Mouse (Mus musculus) cerebellum, adult 9-10 months (tissue): Measurements from ENCODE around the gene Ptger4.
"Not testable (repeated sequence)": the region's sequence is repeated elsewhere in the genome, so short reads cannot be mapped to it uniquely, and the experiment has no call there.

ENCODE experiments used
- DNase-seq: peaks from one replicate; pipeline ENCODE4 v3.0.0; 2022

The Ptger4 gene

DNA sequence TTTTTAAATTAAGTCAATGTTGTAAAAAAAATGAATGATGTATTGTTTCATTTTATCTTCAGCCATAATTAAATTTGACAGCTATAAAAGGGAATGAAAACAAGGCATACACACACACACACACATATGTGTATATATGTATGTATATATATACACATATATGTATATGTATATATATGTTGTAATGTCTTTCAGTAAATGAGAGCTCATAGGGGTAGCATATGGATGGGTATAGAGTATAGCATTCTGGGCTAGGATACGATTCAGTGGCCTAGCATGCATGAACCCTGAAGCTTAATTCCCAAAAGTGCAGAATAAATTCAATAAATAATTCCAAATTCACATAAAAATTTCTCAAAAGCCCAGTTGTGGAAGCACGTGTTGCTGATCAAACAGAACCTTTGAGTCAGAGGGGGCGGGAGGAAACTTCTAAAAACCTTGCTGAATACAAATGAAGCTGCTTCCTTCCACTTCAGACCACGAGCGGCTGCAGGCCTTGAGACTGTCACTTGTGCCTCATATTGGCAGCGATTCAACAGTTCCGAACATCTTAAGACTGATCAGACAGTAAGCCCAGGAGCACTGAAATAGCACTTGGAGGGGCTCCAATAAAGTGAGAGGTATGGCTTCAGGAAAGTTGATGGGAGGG is 6.9 kb downstream of the Ptger4 start:
- DNase-seq: no peak

GRCm38 (mm10) chr15:5236538-5236937 is 7.4 kb downstream of the Ptger4 start:
- DNase-seq: peak; percentile 48

GRCm38 (mm10) chr15:5235527-5235926 is 8.5 kb downstream of the Ptger4 start:
- no peak for DNase-seq

DNA sequence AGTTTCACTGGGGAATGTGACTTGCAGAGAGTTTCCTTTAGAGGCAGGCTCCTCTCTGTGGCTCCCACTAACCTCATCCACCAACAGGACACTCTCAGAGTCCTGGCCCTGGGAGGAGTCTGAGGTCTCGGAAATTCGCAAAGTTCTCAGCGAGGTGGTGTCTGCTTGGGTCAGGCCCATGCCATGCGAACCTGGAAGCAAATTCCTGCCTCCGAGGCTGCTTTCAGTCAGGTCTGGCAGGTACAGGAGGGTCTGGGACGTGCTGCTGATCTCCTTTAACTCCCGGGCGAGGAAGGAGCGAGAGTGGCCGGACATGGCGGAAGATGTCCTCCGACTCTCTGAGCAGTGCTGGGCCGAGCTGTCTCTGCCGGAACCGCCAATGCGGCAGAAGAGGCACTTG is 9.3 kb downstream of the Ptger4 start:
- DNase-seq: no peak

- not testable (repeated sequence) for DNase-seq
Observed at GRCm38 (mm10) chr15:5230746-5231145, 13.2 kb downstream of the Ptger4 start.

DNA sequence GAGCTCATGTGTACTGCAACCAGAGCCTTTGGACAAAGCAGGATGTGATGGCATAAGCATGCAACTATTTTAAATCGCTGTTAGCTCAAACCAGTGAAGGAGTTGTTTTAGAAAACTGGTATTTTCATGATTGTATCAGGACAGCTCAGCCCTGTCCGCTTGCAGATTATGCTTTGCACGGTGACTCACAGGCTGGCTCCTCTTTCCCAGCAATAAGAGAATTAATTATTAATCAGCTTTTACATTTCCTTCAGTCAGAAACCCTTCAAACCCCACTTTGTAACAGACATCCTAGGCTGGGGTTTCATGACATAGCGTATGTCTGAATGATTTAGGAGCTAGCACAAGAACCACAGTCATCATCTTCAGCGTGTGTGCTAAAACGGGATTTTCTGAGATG is 23.5 kb downstream of the Ptger4 start:
- DNase-seq: no peak

DNA sequence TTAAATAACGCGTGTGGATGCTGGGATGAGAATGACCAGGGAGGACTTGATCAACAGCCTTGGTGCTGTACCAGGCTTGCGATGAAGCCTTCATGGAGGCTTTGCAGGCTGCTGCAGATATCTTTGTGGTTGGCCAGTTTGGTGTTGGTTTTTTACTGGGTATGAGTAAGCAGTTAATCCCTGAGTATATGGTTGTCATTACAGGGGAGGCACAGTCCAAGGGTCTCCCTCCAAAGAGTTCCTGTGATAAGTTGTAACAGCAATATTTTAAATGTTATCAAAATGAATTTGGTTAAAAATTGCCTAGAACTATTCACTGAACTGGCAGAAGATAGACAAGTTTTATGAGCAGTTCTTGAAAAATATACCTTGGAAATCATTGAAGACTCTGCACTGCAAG is 34.9 kb downstream of the Ptger4 start:
- no peak for DNase-seq

- DNase-seq: no peak
Observed at GRCm38 (mm10) chr15:5205222-5205621, 38.8 kb downstream of the Ptger4 start.

DNA sequence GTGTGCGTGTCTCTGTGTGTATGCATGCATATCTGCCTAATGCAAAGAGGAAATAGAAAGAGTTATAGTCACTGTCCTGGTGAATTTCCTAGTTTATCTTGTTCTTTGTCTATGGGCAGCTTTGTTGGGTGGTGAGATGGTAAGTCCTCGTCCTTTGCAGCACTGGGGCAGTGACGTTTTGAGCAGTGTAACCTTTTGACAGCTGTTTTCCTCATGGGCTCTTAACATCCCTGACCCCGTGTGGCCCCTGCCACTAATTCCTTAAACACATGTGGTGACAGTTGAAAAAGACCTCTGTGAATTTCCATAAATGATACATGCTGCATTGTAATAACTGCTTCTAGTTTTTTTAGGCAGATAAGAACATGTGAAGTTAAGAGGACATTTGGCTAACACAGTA is 47.3 kb downstream of the Ptger4 start:
- no peak for DNase-seq

- no peak for DNase-seq
Observed at GRCm38 (mm10) chr15:5195987-5196514, 47.9 kb downstream of the Ptger4 start.

DNA sequence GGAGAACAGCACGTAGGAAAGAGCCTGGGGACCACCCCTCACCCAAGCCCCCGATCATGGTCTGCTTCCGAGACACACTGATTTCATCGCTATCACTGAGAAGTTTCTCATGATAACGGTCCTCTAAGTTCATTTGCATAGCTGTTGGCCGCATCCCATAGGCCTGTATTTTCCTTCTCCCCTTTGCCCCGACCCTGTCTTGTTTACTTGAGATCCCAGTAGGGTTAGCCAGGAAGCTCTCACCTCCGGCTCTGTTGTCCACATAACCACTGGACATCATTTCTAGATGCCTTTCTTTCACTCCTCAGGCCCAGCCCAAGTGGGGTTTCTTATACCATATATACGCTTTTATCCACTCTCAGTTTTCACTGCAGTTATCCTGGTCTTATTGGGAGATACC is 49.1 kb downstream of the Ptger4 start:
- no peak for DNase-seq

- no peak for DNase-seq
Observed at GRCm38 (mm10) chr15:5194446-5194845, 49.5 kb downstream of the Ptger4 start.

DNA sequence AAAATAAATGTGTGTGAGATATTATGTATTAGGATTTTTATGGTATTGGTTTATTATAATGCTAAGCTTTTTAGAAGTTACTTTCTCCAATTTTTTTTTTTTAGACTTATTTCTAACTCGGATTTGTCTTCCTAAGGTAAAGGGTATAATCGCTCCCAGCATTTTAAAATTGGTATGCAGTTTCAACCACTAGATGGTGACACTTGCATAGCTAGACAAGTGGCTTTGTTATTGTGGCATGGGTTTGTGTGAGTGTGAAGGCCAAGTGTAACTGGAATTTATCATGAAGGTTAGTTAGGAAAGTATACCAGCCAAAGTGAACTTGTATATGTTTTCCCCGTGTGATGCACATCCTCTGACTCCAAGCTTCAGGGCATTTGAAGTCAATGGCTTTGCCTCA is 50.2 kb downstream of the Ptger4 start:
- DNase-seq: no peak

DNA sequence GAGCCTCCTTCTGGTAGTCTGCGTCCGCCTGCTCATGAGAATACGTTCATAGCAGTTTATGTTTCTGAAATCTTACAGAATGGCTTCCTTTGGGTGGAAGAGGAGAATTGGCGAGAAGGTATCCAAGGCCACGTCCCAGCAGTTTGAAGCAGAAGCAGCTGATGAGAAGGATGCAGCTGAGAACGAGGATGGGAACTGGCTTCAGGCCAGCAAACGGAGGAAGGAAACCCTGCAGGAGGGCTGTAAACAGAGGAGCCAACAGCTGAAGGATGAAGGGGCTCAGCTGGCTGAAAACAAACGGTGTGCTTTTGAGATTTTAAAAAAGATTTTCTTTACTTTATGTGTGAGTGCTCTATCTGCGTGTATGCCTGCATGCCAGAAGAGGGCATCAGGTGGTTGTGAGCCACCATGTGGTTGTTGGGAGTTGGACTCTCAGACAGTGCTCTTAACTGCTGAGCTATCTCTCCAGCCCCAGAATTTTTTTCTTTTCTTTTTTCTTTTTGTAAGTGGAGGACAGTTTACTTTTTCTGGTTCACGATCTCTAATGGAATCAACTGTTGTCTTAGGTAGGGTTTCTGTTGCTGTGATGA is 54.4 kb downstream of the Ptger4 start:
- no peak for DNase-seq

DNA sequence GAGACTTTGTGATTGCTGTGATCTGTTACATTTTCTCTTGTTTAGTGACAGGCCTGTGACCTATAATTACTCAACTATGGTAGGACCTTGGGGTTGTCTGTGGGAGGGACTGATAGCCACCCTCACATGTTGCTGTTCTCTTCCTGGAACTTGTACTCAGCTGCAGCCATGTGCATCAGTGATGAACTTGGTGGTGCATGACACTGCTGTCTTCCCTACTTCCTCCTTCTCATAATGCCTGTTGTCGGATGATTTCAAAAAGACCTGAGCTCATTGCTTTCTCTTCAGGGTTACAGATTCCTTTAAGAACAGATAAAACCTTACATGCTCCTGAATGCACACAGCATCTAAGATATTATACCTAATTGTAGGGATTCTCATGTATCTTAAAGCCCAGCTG is 56.0 kb downstream of the Ptger4 start:
- DNase-seq: no peak

DNA sequence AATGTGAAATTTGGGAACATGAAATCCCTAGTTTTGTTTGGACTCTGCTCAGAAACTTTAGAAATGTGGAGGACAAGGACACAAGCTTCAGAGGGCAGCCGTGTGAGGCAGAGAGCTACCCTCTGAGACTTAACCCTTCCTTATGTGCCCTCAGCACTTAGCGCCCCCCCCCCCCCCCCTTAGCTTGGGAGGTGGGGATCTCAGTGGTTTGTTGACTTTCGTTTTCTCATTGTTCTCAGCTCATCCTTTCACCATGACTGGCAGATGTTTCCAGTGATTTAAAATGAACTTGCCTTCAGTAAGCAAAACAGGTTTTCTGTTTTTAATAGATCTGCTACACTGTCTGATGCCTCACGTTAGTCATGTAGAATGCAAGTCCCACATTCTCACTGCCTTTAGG is 56.9 kb downstream of the Ptger4 start:
- no peak for DNase-seq

GRCm38 (mm10) chr15:5186293-5186675 is 57.7 kb downstream of the Ptger4 start:
- DNase-seq: no peak

DNA sequence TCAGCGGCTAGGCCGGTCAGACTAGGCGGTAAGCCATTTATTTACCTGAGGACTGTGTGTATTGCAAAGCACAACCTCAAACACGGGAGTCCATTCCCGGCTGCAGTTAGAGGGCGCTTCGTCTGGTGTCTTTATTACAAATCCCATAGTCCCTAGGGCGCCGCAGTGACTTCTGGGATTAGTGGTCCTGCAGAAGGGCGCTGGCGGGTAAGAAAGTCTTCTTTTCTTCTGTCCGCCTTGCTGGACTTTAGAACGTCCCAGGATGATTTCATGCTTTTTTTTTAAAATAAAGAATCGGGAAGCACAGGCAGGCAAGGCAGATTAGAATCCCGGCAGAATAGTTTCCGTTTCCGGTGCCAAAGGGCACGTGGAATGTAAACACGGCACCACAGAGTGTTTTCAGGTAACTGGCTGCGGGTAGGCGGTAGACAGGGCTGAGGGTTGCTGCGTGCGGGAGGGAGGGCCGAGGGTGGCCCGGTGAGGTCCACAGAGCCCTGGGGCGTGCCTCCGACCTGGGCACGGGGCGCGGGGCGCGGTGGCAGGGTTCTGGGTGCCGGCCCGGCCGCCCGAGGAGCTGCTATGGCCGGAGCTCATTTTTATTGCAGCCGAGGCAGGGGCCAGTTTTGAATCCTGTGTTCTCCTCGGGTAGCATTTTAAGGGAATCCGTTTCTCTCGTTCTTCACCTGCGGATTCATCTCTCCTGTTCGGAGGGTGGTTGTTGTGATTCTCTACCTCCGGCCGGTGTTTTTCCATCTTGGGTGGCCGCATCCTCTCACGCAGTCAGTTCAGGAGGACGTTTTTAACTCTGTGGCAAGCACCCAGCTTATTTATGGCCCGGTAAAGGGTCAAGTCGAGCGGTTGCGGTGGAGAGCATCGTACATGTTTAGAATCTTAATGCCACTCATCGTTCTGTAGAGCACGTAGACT is 58.4 kb downstream of the Ptger4 start, which contains the start of gene Ttc33:
Gene Ttc33 (plus strand): TSS at position 160 of the 927 bp plus-strand sequence.
- DNase-seq: peak; percentile 87

DNA sequence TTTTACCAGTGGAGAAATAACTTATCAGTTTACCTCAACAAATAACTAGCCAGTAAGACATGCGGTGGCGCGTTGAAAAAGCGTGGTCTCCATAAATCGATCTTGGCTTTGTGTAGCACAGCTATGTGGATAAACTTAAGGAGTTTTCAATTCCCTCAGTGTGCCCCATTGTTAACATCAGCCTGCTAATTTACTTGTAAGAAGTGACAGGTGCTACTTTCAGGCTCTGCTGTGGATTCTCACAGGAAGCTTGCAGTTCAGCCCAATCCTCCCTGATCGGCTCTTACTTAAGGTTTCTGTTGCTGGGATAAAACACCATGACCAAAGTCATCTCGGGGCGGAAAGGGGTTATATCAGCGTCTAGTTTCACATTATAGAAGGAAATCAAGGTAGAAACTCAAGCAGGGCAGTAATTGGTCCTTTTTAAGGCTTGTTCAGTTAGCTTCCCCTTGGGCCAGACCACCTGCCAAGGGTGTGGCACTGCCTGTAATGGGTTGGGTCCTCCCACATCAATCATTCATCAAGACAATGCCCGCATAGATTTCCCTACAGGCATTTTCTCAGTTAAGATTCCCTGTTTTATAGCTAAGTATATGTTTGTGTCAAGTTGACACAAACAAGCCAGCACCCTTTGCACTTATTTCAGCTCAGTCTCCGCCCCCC is 59.2 kb downstream of the Ptger4 start:
- DNase-seq: no peak

- no peak for DNase-seq
Observed at GRCm38 (mm10) chr15:5173217-5173820, 70.7 kb downstream of the Ptger4 start.

DNA sequence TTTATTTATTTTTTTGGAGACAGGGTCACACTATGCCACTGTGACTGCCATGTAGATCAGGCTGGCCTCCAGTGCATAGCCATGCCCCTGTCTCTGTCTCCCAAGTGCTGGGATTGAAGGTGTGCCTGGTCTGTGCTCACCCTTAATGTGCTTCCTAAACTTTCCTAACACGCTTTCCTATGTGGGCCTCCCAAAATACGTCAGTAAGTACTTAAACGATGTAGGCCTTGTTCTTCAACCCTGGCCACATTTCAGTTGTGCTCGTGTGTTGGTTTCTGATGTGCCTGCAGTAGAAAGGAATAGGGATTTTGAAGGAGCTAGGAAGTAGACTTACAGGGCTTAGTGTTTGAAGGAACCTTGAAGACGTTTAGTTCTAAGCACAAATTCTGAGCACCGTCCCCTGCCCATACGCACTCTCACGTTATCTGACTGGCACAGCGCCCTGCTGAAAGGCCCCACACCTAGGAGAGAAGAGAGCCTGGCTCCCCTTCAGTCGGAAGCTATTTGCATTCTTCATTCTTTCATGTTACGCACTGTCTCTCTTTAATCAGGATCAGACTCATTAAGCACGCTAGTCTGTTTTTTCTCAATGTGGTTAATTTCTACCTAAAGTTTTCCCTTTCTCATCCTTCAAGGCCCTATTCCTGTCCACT is 78.7 kb downstream of the Ptger4 start:
- no peak for DNase-seq

DNA sequence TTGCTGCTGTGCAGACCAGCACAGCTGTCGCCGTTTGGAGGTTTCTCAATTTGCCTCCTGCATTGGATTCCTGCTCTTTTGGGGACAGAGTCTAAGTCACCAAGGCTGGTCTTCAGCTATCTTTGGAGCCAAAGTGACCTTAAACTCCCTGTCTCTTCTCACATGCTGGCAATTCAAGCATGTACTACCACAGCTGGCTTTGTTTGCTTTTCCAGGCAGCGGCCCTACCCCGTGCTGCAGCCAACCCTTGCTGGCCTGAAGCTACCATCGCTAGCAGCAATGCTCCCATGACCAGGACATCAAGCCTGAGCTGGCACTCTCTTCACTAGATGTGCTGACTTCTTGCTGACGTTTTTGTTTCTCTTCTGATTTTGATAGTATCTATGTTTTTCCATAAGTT is 85.2 kb downstream of the Ptger4 start:
- no peak for DNase-seq
